Mouse (Mus musculus): ENCODE measurements around the gene Ets2. TPM values are rescaled to one million over a fixed set of nuclear protein-coding genes. Genes with fewer than 3 reads are reported as not detected.
"Not testable (repeated sequence)": the region's sequence is repeated elsewhere in the genome, so short reads cannot be mapped to it uniquely, and the experiment has no call there.

Gene Ets2
- polyA plus RNA-seq, 1 experiment from 2014 or later: 26.8 TPM

DNA sequence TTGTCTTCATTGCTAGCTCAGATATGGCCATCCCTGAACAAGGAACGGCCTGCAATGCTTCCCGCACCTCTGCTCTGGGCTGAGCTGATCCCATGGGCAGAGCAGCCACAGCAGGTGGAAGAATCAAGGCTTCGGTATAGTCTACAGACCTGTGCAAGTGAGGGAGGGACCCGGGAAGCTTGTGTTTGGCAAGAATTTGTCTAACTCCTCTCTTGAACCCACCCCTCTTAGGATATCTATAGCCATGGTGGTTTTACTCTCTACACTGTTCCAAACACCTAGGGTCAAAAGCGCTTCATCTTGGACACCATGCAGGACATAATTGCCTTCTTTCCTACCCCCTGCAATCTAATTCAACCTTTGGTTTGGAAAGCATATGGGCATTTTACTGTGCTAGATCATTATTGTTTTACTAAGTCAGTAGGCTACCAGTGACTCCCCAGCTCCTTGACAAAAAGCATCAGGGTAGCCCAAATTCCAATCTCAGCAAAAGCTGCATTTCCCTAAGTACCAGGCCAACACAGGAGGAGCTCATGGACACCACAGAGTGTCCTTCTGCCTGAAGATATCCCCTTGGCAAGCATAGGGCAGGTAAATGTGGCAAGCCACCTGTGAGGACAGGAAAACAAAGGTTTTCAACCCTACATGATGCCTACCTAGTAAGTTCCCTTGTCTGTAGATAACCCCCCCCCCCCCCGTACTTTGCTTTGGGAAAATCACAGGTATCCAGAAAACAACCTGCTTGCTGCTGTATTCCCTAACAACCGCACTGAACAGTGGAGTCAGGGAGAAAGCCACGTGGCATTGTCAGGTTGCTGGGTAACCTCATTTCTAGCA, 57.5 kb downstream of the Ets2 start:
- Histone ChIP-seq H3K27me3 (ENCODE audit: control insufficient read depth, insufficient read depth, low read length) (no peaks in the 10 kb centered on the region), H3K36me3 (ENCODE audit: control insufficient read depth, insufficient read depth, low read length) (no peaks in the 10 kb centered on the region), H3K9ac (ENCODE audit: low read depth, low read length) (no peak overlapping the region), H3K27ac (ENCODE audit: low read depth, low read length) (no peak overlapping the region), H3K4me1 (ENCODE audit: control insufficient read depth, insufficient read depth, low read length) (peaks cover 3% of the 10 kb centered on the region; the same call in 1 of the 2 replicates), H3K4me3 (ENCODE audit: low read depth, low read length) (no peak overlapping the region), H3K4me2 (no peak overlapping the region), H3K9me3 (replicated peaks; ENCODE audit: control insufficient read depth, low read length) (no peaks in the 10 kb centered on the region)
- no peak for ATAC-seq (replicated peaks; ENCODE audit: insufficient number of reproducible peaks, low FRiP score, low TSS enrichment)
- 81% methylated on average over 8 of the region's 8 CpGs for WGBS (ENCODE audit: insufficient replicate concordance)

GRCm38 (mm10) chr16:95759988-95760391, 58.1 kb downstream of the Ets2 start:
- Histone ChIP-seq H3K4me1 (ENCODE audit: control insufficient read depth, insufficient read depth, low read length) (peaks cover 3% of the 10 kb centered on the region; the same call in 1 of the 2 replicates), H3K27ac (ENCODE audit: low read depth, low read length) (no peak overlapping the region), H3K27me3 (ENCODE audit: control insufficient read depth, insufficient read depth, low read length) (no peaks in the 10 kb centered on the region), H3K36me3 (ENCODE audit: control insufficient read depth, insufficient read depth, low read length) (no peaks in the 10 kb centered on the region), H3K9me3 (replicated peaks; ENCODE audit: control insufficient read depth, low read length) (no peaks in the 10 kb centered on the region), H3K9ac (ENCODE audit: low read depth, low read length) (no peak overlapping the region), H3K4me2 (no peak overlapping the region), H3K4me3 (ENCODE audit: low read depth, low read length) (no peak overlapping the region)
- no peak for ATAC-seq (replicated peaks; ENCODE audit: insufficient number of reproducible peaks, low FRiP score, low TSS enrichment)
- WGBS (ENCODE audit: insufficient replicate concordance): 36% methylated on average over 6 of the region's 6 CpGs

DNA sequence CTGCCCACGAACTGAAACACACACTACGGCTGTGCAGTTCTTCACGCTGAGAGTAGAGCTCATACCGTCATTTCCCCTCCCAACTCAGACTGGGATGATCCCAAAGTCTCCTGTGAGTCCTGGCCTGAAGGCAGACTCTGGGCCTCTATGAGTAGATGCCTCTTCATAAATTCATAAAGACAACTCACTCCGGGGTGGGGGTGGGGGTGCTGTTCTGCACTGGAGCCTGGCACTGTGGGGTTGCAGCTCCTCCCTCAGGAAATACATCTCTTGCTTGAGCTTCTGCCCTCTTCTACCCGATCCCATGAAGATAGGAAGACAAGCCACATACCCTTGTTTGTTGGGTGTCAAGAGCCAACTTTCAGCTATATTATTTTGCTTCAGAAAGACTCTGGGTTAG, 59.9 kb downstream of the Ets2 start:
- H3K9ac ChIP-seq (ENCODE audit: low read depth, low read length): no peak overlapping the region
- H3K4me3 ChIP-seq (ENCODE audit: low read depth, low read length): no peak overlapping the region
- WGBS (ENCODE audit: insufficient replicate concordance): 78% methylated on average over 6 of the region's 6 CpGs
- no peak for ATAC-seq (replicated peaks; ENCODE audit: insufficient number of reproducible peaks, low FRiP score, low TSS enrichment)
- no peak overlapping the region for H3K27ac ChIP-seq (ENCODE audit: low read depth, low read length)
- no peak overlapping the region for H3K4me2 ChIP-seq
- H3K9me3 ChIP-seq (replicated peaks; ENCODE audit: control insufficient read depth, low read length): no peaks in the 10 kb centered on the region
- no peaks in the 10 kb centered on the region for H3K27me3 ChIP-seq (ENCODE audit: control insufficient read depth, insufficient read depth, low read length)
- H3K36me3 ChIP-seq (ENCODE audit: control insufficient read depth, insufficient read depth, low read length): no peaks in the 10 kb centered on the region
- H3K4me1 ChIP-seq (ENCODE audit: control insufficient read depth, insufficient read depth, low read length): peaks cover 3% of the 10 kb centered on the region; the same call in 1 of the 2 replicates

DNA sequence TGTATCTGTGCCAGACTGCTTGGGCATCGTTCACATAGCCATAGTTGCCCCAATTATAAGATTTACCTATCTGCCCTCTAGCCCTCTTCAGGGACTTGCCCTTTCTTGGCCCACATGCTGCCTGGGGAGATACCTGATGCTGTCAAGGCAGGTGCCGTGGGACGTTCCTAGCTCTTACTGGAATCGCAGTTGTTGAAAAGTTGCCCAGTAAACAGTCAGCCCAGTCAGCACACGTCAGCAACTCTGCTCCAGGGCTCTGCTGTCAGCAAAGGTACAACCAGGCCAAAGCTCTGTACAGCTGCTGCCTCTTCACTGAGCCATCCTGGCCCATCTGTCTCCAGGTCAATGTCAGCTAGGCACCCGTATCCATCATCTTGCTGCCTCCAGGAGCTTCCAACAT, 61.3 kb downstream of the Ets2 start:
- ATAC-seq (replicated peaks; ENCODE audit: insufficient number of reproducible peaks, low FRiP score, low TSS enrichment): no peak
- H3K4me1 ChIP-seq (ENCODE audit: control insufficient read depth, insufficient read depth, low read length): peaks cover 3% of the 10 kb centered on the region; the same call in 1 of the 2 replicates
- H3K27ac ChIP-seq (ENCODE audit: low read depth, low read length): no peak overlapping the region

DNA sequence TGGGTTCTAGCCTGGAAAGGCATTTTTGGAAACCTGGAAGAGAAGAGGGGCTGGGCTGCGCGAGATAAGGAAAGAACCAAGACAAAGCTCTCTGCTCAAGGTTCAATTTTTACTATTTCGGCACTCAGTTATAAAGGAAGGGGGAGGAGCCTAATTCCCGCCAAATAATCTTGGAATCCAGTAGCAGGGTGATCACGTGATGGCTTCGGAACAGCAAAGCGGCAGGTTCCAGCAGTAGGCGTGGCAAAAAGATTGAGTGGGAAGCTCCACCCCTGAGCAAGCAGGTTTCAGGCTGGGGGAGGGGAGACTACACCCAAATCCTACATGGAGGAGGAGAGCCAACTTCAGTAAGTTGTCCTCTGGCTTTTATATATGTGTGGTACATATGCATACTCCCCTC, 62.2 kb downstream of the Ets2 start:
- not testable (repeated sequence) for H3K27ac ChIP-seq (ENCODE audit: low read depth, low read length); H3K36me3 ChIP-seq (ENCODE audit: control insufficient read depth, insufficient read depth, low read length); H3K27me3 ChIP-seq (ENCODE audit: control insufficient read depth, insufficient read depth, low read length); H3K9ac ChIP-seq (ENCODE audit: low read depth, low read length); H3K4me3 ChIP-seq (ENCODE audit: low read depth, low read length); H3K4me1 ChIP-seq (ENCODE audit: control insufficient read depth, insufficient read depth, low read length); H3K4me2 ChIP-seq; ATAC-seq (replicated peaks; ENCODE audit: insufficient number of reproducible peaks, low FRiP score, low TSS enrichment); H3K9me3 ChIP-seq (replicated peaks; ENCODE audit: control insufficient read depth, low read length)
- 48% methylated on average over 8 of the region's 8 CpGs for WGBS (ENCODE audit: insufficient replicate concordance)

More for the DNA sequence above, 61.3 kb downstream of the Ets2 start:
- 66% methylated on average over 6 of the region's 6 CpGs for WGBS (ENCODE audit: insufficient replicate concordance)
- Histone ChIP-seq H3K9ac (ENCODE audit: low read depth, low read length) (no peak overlapping the region), H3K36me3 (ENCODE audit: control insufficient read depth, insufficient read depth, low read length) (no peaks in the 10 kb centered on the region), H3K4me2 (no peak overlapping the region), H3K27me3 (ENCODE audit: control insufficient read depth, insufficient read depth, low read length) (no peaks in the 10 kb centered on the region), H3K4me3 (ENCODE audit: low read depth, low read length) (no peak overlapping the region), H3K9me3 (replicated peaks; ENCODE audit: control insufficient read depth, low read length) (no peaks in the 10 kb centered on the region)

DNA sequence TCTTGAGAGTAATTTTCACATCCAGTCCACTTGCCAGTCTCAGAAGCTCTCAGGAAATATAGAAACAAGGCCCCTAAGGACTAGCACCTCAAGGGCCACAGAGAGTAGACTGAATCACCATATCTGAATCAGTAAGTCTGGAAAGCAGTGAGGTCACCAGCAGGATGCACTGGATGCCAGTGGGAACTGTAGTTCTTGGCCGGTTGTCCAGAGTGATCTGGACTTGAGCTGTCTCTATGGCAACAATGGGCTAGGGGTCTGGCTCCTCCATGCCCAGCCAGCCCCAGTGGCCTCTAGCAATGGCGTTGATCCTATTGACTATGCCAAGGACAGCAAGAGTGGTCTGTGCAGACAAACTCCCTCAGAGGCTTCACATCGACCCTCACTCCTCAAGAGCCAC, 64.3 kb downstream of the Ets2 start:
- 74% methylated on average over 3 of the region's 3 CpGs for WGBS (ENCODE audit: insufficient replicate concordance)
- Histone ChIP-seq H3K4me2 (no peak overlapping the region), H3K4me1 (ENCODE audit: control insufficient read depth, insufficient read depth, low read length) (peaks cover 3% of the 10 kb centered on the region; the same call in 1 of the 2 replicates), H3K27me3 (ENCODE audit: control insufficient read depth, insufficient read depth, low read length) (no peaks in the 10 kb centered on the region), H3K9ac (ENCODE audit: low read depth, low read length) (no peak overlapping the region), H3K27ac (ENCODE audit: low read depth, low read length) (no peak overlapping the region), H3K36me3 (ENCODE audit: control insufficient read depth, insufficient read depth, low read length) (no peaks in the 10 kb centered on the region), H3K4me3 (ENCODE audit: low read depth, low read length) (no peak overlapping the region), H3K9me3 (replicated peaks; ENCODE audit: control insufficient read depth, low read length) (no peaks in the 10 kb centered on the region)
- ATAC-seq (replicated peaks; ENCODE audit: insufficient number of reproducible peaks, low FRiP score, low TSS enrichment): no peak

- no peak overlapping the region for H3K9ac ChIP-seq (ENCODE audit: low read depth, low read length)
- H3K4me2 ChIP-seq: no peak overlapping the region
- no peak for ATAC-seq (replicated peaks; ENCODE audit: insufficient number of reproducible peaks, low FRiP score, low TSS enrichment)
- no peak overlapping the region for H3K27ac ChIP-seq (ENCODE audit: low read depth, low read length)
- whole genome bisulfite sequencing (ENCODE audit: insufficient replicate concordance): 63% methylated on average over 2 of the region's 2 CpGs
- peaks cover 3% of the 10 kb centered on the region; the same call in 1 of the 2 replicates for H3K4me1 ChIP-seq (ENCODE audit: control insufficient read depth, insufficient read depth, low read length)
- no peaks in the 10 kb centered on the region for H3K9me3 ChIP-seq (replicated peaks; ENCODE audit: control insufficient read depth, low read length)
- no peaks in the 10 kb centered on the region for H3K36me3 ChIP-seq (ENCODE audit: control insufficient read depth, insufficient read depth, low read length)
- H3K27me3 ChIP-seq (ENCODE audit: control insufficient read depth, insufficient read depth, low read length): no peaks in the 10 kb centered on the region
- no peak overlapping the region for H3K4me3 ChIP-seq (ENCODE audit: low read depth, low read length)
These were observed 65.4 kb downstream of the Ets2 start for GRCm38 (mm10) chr16:95767246-95767645.

DNA sequence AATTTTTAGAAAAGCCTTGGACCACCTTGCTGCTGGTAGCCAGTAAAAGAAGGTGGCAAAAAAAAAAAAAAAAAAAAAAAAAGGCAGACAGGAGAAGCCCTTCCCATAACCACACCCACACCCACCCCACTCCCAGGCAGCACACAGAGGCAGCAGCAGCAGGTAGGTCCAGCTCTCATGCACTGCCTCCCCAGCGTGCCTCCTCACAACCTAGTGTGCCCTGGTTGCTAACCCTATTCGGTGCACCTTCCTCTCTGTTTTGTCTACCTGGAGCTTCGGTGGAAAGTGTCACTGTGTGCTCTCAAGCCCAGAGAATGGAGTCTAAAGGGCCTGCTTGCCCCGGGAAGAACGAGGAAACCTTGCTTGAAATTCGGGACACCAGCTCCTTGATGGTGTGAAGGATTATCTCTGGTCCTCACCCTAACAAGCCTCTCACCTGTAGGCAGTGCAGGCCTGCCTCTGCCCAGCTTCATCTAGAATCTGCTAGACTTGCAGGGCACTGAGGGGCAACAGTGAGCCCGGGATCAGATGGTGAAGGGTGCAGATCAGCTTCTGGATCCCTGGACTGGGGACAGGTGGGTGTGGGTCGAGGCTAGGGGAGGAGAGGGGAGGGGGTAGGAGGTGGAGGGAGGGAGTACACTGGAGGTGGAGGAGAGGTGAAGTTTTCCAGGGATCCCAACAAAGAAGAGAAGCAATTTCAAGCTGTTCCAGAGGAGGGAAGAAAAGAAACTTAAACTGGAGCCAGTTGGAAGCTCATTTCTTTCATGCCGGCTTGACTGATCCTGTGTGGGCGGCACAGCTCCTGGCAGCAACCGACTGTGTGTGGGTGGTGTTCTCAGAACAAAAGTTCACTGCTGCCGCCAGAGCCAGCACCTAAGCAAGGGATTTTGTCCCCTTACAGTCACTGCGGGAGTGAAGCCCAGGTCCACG, 67.5 kb downstream of the Ets2 start:
- H3K4me2 ChIP-seq: no peak overlapping the region
- H3K9ac ChIP-seq (ENCODE audit: low read depth, low read length): no peak overlapping the region
- no peaks in the 10 kb centered on the region for H3K9me3 ChIP-seq (replicated peaks; ENCODE audit: control insufficient read depth, low read length)
- peaks cover 3% of the 10 kb centered on the region for H3K27me3 ChIP-seq (ENCODE audit: control insufficient read depth, insufficient read depth, low read length)
- ATAC-seq (replicated peaks; ENCODE audit: insufficient number of reproducible peaks, low FRiP score, low TSS enrichment): no peak
- H3K4me1 ChIP-seq (ENCODE audit: control insufficient read depth, insufficient read depth, low read length): peaks cover 3% of the 10 kb centered on the region; the same call in 1 of the 2 replicates
- no peak overlapping the region for H3K27ac ChIP-seq (ENCODE audit: low read depth, low read length)
- no peaks in the 10 kb centered on the region for H3K36me3 ChIP-seq (ENCODE audit: control insufficient read depth, insufficient read depth, low read length)
- no peak overlapping the region for H3K4me3 ChIP-seq (ENCODE audit: low read depth, low read length)
- 45% methylated on average over 14 of the region's 14 CpGs for WGBS (ENCODE audit: insufficient replicate concordance)
